Mouse (Mus musculus) skeletal muscle tissue, adult 2 months (tissue): ENCODE data around the gene Dld.
A peak's percentile ranks its signal among the peaks of the same experiment; 100 is the strongest.

Experiments used
- DNase-seq: peaks from one replicate; pipeline ENCODE4 v3.0.0-alpha.2; 2012; ENCODE audit warnings: low read depth, low spot score

Dld gene

GRCm38 (mm10) chr12:31350944-31351928 lies at the start of gene Dld:
Gene Dld, minus strand, starts transcription at chr12:31351453.
- DNase-seq = peak; percentile 96

- no peak for DNase-seq
Measured at GRCm38 (mm10) chr12:31400821-31401220, 49.6 kb upstream of the Dld start.

- no peak for DNase-seq
Measured at GRCm38 (mm10) chr12:31397709-31398108, 46.5 kb upstream of the Dld start.

DNA sequence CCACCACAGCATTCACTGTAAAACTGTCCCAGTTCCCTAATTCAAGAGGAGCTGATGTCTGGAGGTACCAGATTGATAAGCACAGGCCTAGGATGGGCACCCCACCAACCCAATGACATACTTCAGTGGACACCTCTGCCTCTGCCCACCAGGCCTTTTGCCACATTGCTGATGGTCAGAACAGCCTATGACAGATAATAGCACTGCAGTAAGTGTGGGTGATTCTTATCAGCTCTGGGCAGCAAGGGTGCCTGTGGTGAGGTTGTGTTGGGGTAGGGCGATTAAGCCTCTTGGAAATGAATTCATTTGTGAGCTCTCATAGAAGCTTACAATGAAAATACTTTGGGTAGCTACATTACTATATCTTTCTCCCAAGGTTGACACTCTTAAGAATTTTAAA lies 44.6 kb upstream of the Dld start:
- DNase-seq = no peak

DNA sequence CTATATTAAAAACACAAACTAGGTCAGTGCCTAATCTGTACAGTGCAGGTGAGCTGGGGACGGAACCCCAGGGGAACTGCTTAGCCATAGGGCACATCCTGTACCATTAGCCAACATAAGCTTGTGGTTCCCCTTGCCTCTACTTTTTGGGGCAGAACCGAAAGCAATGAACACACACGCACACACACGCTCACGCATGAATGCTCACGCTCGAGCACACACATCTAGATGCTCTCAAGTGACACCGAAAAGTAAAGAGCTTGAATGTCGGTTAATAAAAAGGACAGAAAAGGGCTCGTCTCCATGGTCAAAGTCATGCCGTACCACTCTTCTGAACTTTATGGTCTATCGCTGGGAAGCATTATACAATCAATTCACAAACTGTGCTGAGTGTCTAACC lies 40.4 kb upstream of the Dld start:
- no peak for DNase-seq

DNA sequence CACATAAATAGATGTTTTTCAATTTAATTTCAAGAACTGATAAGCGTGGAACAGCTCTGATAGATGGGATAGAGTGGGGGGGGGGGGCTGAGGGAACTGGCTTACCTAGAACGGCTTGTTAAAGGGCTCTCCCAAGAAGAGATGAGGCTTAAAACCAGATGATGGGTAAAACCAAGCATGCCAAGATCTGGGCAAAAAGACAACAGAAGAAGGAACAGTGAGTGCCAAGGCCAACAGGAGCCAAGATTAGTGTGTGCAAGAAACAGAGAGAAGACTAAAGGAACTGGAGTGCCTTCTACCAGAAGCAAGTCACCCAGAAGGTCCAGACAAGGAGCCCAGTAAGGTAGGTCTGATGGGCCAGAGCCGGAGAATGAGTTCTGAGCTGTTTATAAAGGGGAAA lies 39.3 kb upstream of the Dld start, which contains the start of gene Slc26a3:
Gene Slc26a3, plus strand, starts transcription at position 301 of the 400 bp plus-strand sequence.
- DNase-seq = no peak

- no peak for DNase-seq
Measured at GRCm38 (mm10) chr12:31387303-31387702, 36.0 kb upstream of the Dld start.

GRCm38 (mm10) chr12:31382451-31382850 lies 31.2 kb upstream of the Dld start:
- no peak for DNase-seq

- no peak for DNase-seq
Measured at GRCm38 (mm10) chr12:31380878-31381277, 29.6 kb upstream of the Dld start.

DNA sequence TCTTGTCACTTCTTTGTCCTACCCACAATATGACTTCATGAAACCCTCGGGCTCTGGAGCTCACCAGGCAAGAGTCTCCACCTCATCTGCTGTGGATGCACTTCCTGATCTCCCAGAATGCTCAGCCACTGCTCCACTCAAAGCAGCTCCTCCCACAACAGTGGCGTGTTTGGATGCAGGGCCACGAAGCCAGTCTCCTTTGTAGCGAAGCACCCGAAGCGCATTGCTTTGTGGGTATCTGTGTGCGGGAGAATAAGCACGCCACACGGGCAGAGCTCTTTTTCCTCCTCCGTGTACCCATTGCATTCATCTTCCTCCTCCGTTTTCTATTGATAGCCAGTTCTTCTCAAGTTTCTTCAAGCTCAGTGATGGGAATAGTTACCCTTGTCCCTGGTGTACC lies 26.0 kb upstream of the Dld start:
- DNase-seq = no peak

GRCm38 (mm10) chr12:31376326-31376950 lies 25.2 kb upstream of the Dld start:
- no peak for DNase-seq

GRCm38 (mm10) chr12:31375283-31375615 lies 24.0 kb upstream of the Dld start:
- no peak for DNase-seq

- peak; percentile 46 for DNase-seq
Measured at GRCm38 (mm10) chr12:31374603-31375282, 23.5 kb upstream of the Dld start.

DNA sequence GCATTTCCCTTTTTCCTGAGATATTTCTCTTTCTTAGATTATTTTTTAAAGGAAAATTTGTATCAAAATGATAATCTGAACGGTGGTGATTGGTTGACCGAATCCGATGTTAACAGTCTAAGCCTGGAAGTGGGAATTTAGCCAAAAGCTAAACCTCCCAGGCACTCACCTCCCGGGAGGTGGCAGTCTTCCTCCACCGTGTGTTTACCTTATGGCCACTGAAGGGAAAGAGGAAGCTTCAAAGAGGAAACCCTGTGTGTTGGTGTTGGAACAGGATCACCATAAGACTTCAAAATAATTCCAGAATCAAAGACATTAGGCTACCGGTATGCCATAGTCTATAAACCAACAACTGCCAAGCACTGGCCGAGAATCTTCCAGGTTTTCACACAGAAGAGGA lies 18.4 kb upstream of the Dld start:
- no peak for DNase-seq

DNA sequence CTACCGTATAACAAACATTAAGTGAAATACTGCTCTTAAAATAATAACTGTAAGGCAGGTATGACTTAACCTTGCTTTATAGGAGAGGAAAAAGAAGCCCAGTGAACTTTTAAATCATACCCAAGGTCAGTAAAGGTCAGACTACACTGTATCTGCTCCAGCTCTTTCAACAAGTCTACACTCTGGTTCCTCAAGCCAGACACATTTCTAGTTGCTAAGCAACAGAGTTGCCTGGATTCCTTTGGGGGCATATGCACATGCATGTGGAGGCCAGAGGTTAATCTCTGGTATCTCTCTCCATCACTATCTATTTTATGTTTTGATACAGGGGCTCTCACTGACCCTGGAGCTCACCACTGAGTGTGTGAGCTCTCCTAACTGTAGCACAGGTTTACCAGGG lies 17.9 kb upstream of the Dld start:
- no peak for DNase-seq

- peak; percentile 16 for DNase-seq
Measured at GRCm38 (mm10) chr12:31367721-31368120, 16.5 kb upstream of the Dld start.

DNA sequence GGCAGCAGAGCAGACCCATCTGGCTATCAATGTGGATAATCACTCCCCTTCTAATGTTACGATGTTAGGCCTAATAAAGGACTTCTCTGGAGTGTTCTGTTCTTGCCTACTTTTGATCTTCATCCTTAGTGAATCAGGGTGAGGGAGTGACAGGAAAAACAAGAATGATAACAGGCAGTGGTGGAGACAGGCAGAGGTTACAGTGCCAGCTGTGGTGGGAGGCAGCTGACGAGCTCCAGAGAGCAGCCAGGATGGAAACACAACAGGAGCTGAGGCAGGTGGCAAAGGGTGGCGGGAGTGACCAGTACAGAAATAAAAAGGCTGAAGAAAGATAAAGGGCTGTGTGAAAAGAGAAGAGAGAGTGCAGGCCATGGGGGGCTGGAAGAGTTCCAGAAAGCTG lies 15.2 kb upstream of the Dld start:
- DNase-seq = no peak

- DNase-seq = no peak
Measured at GRCm38 (mm10) chr12:31350191-31350943, 886 bp downstream of the Dld start.

GRCm38 (mm10) chr12:31333261-31333660 lies 18.0 kb downstream of the Dld start:
- DNase-seq = no peak

- no peak for DNase-seq
Measured at GRCm38 (mm10) chr12:31327139-31327538, 24.1 kb downstream of the Dld start.

DNA sequence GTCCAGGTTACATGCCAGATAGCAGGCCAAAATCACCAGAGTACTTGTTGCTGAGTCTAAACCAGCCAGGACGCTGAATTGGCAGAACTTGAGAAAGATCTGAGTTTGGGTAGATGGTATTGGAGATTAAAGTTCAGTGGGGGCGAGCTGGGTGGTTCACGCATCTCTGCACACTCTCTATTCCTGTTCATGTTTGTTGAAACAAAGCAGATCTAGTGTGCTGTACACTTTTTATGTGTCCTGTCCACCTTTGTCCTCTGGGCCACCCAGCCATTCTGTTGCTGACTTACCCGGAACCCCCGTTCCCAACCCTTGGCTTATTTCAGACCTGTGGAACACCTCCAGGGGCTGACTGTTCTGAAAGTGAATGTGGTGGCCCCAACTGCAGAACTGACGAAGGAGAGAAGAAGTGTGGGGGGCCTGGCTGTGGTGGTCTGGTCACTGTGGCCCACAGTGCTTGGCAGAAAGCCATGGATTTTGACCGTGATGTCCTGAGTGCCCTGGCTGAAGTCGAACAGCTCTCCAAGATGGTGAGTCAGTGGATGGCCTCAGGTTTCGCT lies 28.0 kb downstream of the Dld start:
- DNase-seq = no peak
